Mouse (Mus musculus) small intestine, adult 2 months (tissue): ENCODE data around the gene Dnajb14. TPM values are rescaled to one million over a fixed set of nuclear protein-coding genes. Genes with fewer than 3 reads are reported as not detected.

Source experiments
- H3K27ac ChIP-seq: fragments of 200-500 bp; 2 replicates; pipeline ENCODE4 v1.5.1; 2012; ENCODE audit warnings: low read depth, low read length, control low read depth, inconsistent platforms; ENCODE audit not compliant: insufficient read depth
- H3K27me3 ChIP-seq: fragments of 200-500 bp; 2 replicates; pipeline ENCODE4 v1.6.1; 2012; ENCODE audit warnings: mild to moderate bottlenecking, moderate library complexity, low read length, inconsistent platforms; ENCODE audit not compliant: control insufficient read depth, insufficient read depth
- H3K36me3 ChIP-seq: fragments of 200-500 bp; 2 replicates; pipeline ENCODE4 v1.6.1; 2012; ENCODE audit warnings: mild to moderate bottlenecking, low read length, control low read depth, inconsistent platforms; ENCODE audit not compliant: control insufficient read depth, insufficient read depth
- H3K4me1 ChIP-seq: fragments of 200-500 bp; 2 replicates; pipeline ENCODE4 v1.6.1; 2012; ENCODE audit warnings: low read length, inconsistent platforms, mixed read lengths; ENCODE audit not compliant: control insufficient read depth, insufficient read depth, insufficient read length
- H3K4me3 ChIP-seq: fragments of 200-500 bp; 2 replicates; pipeline ENCODE4 v1.5.1; 2012; ENCODE audit warnings: low read depth, mild to moderate bottlenecking, control low read depth, inconsistent platforms, low read length, moderate library complexity
- CTCF ChIP-seq: fragments of 200-500 bp; IDR thresholded peaks from 2 replicates; pipeline ENCODE4 v1.5.1; 2012; ENCODE audit warnings: low read depth, mild to moderate bottlenecking, control low read depth, inconsistent platforms, low read length, moderate library complexity, mixed read lengths; ENCODE audit not compliant: insufficient replicate concordance, insufficient read length; ENCODE audit errors: extremely low read depth
- POLR2A ChIP-seq: fragments of 200-500 bp; IDR thresholded peaks from 2 replicates; pipeline ENCODE4 v1.6.1; 2012; ENCODE audit warnings: low read depth, mild to moderate bottlenecking, control low read depth, inconsistent platforms, low read length, moderate library complexity
- WGBS: fragments of 180-500 bp; shearing (Covaris S2); methylation state at CpG from one replicate; pipeline ENCODE4 v1.1.7; 2018; 5-methylcytosine and 5-hydroxymethylcytosine counted together
- polyA plus RNA-seq: library from polyadenylated mRNA; depleted of rRNA; stranded (reverse); fragments of >200 nt; gene quantifications from 2 replicates; pipeline ENCODE4 v1.2.3, GENCODE M21; 2012

The Dnajb14 gene
- polyA plus RNA-seq, 1 experiment = 2.0 TPM

GRCm38 (mm10) chr3:137833698-137834097 lies 33.8 kb upstream of the Dnajb14 start:
- Histone ChIP-seq H3K36me3 (no peaks in the 10 kb centered on the region), H3K4me1 (peaks cover 14% of the 10 kb centered on the region; the same call in 1 of the 2 replicates), H3K27me3 (no peaks in the 10 kb centered on the region), H3K27ac (no peak overlapping the region), H3K4me3 (no peak overlapping the region)
- WGBS = 77% methylated on average over 4 of the region's 4 CpGs
- no peak for TF ChIP-seq POLR2A
- no peak for TF ChIP-seq CTCF

GRCm38 (mm10) chr3:137836543-137836942 lies 30.9 kb upstream of the Dnajb14 start:
- TF ChIP-seq CTCF (no peak), POLR2A (no peak)
- 95% methylated on average over 1 of the region's 1 CpGs for WGBS
- H3K27ac ChIP-seq = no peak overlapping the region
- no peaks in the 10 kb centered on the region for H3K36me3 ChIP-seq
- no peak overlapping the region for H3K4me3 ChIP-seq
- peaks cover 15% of the 10 kb centered on the region; the same call in 1 of the 2 replicates for H3K4me1 ChIP-seq
- H3K27me3 ChIP-seq = no peaks in the 10 kb centered on the region

- H3K4me1 ChIP-seq = peaks cover 10% of the 10 kb centered on the region; the same call in 1 of the 2 replicates
- H3K4me3 ChIP-seq = no peak overlapping the region
- H3K36me3 ChIP-seq = no peaks in the 10 kb centered on the region
- no peaks in the 10 kb centered on the region for H3K27me3 ChIP-seq
- TF ChIP-seq POLR2A (no peak), CTCF (no peak)
- H3K27ac ChIP-seq = no peak overlapping the region
Measured at GRCm38 (mm10) chr3:137838160-137838559, 29.3 kb upstream of the Dnajb14 start.

- 89% methylated on average over 1 of the region's 1 CpGs for WGBS
- no peak overlapping the region for H3K4me3 ChIP-seq
- no peak for TF ChIP-seq POLR2A
Measured at GRCm38 (mm10) chr3:137842944-137843343, 24.5 kb upstream of the Dnajb14 start.

GRCm38 (mm10) chr3:137844263-137844662 lies 23.2 kb upstream of the Dnajb14 start:
- no peaks in the 10 kb centered on the region for H3K36me3 ChIP-seq
- no peak overlapping the region for H3K4me3 ChIP-seq
- H3K4me1 ChIP-seq = no peaks in the 10 kb centered on the region
- WGBS = 90% methylated on average over 3 of the region's 3 CpGs
- no peaks in the 10 kb centered on the region for H3K27me3 ChIP-seq
- TF ChIP-seq POLR2A (no peak), CTCF (no peak)
- no peak overlapping the region for H3K27ac ChIP-seq

More at GRCm38 (mm10) chr3:137842944-137843343, 24.5 kb upstream of the Dnajb14 start:
- Histone ChIP-seq H3K27me3 (no peaks in the 10 kb centered on the region), H3K4me1 (peaks cover 4% of the 10 kb centered on the region; the same call in 1 of the 2 replicates), H3K27ac (no peak overlapping the region), H3K36me3 (no peaks in the 10 kb centered on the region)

- TF ChIP-seq POLR2A (no peak), CTCF (no peak)
- H3K4me1 ChIP-seq = no peaks in the 10 kb centered on the region
- H3K27me3 ChIP-seq = no peaks in the 10 kb centered on the region
- 54% methylated on average over 5 of the region's 5 CpGs for WGBS
- H3K27ac ChIP-seq = no peak overlapping the region
- no peak overlapping the region for H3K4me3 ChIP-seq
- no peaks in the 10 kb centered on the region for H3K36me3 ChIP-seq
Measured at GRCm38 (mm10) chr3:137846552-137846951, 20.9 kb upstream of the Dnajb14 start.

- no peak overlapping the region for H3K4me3 ChIP-seq
- WGBS = 70% methylated on average over 9 of the region's 9 CpGs
- TF ChIP-seq POLR2A = no peak
- no peak for TF ChIP-seq CTCF
Measured at GRCm38 (mm10) chr3:137848354-137848753, 19.1 kb upstream of the Dnajb14 start.

GRCm38 (mm10) chr3:137849697-137850096 lies 17.8 kb upstream of the Dnajb14 start:
- H3K27me3 ChIP-seq = no peaks in the 10 kb centered on the region
- 76% methylated on average over 5 of the region's 5 CpGs for WGBS
- no peak overlapping the region for H3K27ac ChIP-seq
- no peaks in the 10 kb centered on the region for H3K4me1 ChIP-seq
- no peak overlapping the region for H3K4me3 ChIP-seq
- TF ChIP-seq CTCF = no peak
- no peaks in the 10 kb centered on the region for H3K36me3 ChIP-seq

More at GRCm38 (mm10) chr3:137848354-137848753, 19.1 kb upstream of the Dnajb14 start:
- no peaks in the 10 kb centered on the region for H3K27me3 ChIP-seq
- no peaks in the 10 kb centered on the region for H3K36me3 ChIP-seq
- H3K4me1 ChIP-seq = no peaks in the 10 kb centered on the region
- H3K27ac ChIP-seq = no peak overlapping the region
